Mouse (Mus musculus): ENCODE results near the gene Ccna1.

DNA sequence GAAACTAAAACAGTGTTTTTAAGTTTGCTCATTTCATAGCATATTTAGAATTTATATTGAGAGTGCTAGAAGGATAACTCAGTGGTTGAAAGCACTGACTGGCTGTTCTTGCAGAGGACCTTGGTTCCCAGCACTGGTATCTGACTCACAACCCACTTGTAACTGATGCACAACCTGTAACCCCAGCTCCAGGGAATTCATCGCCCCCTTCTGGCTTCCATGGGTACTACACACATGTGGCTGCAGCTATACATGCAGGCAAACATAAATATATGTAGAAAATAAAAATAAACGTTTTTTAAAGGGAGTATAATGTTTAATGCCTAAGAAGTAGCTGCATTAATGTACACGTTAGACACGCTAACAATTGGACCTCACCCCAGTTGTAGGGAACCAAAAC lies 53.6 kb downstream of the Ccna1 start:
- 0 out of 2 replicates have a peak, but pooled peaks have one; percentile 21 for TF ChIP-seq CTCF (IDR thresholded peaks at IDR 0.05; ENCODE audit: low read depth, low read length)
- TF ChIP-seq POLR2A (IDR thresholded peaks at IDR 0.05; ENCODE audit: borderline replicate concordance, low read depth, low read length): no peak
